Mouse (Mus musculus) adrenal gland, adult 2 months (tissue): ENCODE results near the gene Katnb1. TPM values are rescaled to one million over a fixed set of nuclear protein-coding genes. Genes with fewer than 3 reads are reported as not detected.
A peak's percentile ranks its signal among the peaks of the same experiment; 100 is the strongest.

Experiments
- DNase-seq: peaks from one replicate; pipeline ENCODE4 v3.0.0; 2021
- long read RNA-seq: library from polyadenylated mRNA; stranded (forward); transcript quantifications from one replicate; pipeline ENCODE4 v2.0.0, GENCODE M21; 2021
- polyA plus RNA-seq: library from polyadenylated mRNA; depleted of rRNA; stranded (reverse); fragments of >200 nt; gene quantifications from 2 replicates; pipeline ENCODE4 v1.2.3, GENCODE M21; 2012; rRNA removed
- total RNA-seq, 2 experiments: library from RNA; stranded (reverse); gene quantifications; 2 replicates each; pipeline ENCODE4 v1.2.3; 2021

Katnb1 gene
- total RNA-seq: 10 to 100 TPM; 11.0 to 17.7 TPM
- 18.9 and 19.1 TPM in 2 replicates for polyA plus RNA-seq
- long read RNA-seq, transcript Katnb1-201 (20 exons, 3,777 nt): major isoform, 25 of 30 reads
- long read RNA-seq, partial matches to known transcripts: 2 of 30 reads
- long read RNA-seq, other reads (novel, unspliced or antisense): 3 of 30 reads

DNA sequence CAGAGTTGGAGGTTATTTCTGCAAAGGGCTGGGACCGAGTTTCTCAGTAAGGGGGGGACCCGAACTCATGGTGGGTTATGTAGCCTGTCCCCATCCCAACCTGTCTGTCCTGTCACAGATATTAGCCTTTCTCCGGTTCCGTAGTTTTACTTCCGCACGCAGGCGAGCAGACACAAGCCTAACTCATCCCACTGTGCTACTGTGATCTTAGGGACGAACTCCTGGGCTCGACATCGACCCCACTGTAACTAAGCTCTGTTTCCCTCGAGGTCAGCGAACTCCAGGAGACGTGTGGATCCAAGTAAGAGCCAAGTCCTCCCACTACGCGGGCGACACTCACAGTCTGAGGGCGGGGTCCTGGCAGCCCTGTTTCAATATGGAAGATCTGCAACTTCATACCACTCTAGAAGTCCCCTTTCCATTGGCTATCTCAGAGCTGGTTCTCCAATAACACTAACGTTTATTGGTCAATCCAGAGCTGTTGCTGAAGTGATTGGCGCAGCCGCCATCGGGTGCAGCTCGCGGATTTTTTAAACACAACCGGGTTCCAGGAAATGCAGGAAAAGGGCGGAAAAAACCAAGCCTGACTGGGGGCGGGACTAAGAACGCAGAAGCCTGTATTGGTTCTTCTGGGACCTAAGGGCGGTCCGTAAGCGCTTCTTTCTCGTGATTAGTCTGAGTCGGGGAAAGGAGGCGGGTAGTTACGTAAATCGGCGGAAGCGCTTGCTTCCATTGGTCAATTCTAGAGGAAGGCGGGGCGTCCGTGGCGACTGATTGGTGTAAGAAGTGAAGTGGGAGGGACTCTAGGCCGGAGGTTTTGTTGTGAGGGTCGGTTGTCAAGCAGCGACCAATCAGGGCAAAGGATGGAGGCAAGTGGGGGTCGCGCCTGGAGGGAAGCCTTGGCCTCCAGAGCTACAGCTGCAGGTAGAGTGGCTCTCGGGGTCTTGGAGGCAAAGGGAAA is at the start of gene Katnb1:
Katnb1 (plus strand) TSS at position 806 of the 961 bp plus-strand sequence.
- DNase-seq: peak; percentile 99

DNA sequence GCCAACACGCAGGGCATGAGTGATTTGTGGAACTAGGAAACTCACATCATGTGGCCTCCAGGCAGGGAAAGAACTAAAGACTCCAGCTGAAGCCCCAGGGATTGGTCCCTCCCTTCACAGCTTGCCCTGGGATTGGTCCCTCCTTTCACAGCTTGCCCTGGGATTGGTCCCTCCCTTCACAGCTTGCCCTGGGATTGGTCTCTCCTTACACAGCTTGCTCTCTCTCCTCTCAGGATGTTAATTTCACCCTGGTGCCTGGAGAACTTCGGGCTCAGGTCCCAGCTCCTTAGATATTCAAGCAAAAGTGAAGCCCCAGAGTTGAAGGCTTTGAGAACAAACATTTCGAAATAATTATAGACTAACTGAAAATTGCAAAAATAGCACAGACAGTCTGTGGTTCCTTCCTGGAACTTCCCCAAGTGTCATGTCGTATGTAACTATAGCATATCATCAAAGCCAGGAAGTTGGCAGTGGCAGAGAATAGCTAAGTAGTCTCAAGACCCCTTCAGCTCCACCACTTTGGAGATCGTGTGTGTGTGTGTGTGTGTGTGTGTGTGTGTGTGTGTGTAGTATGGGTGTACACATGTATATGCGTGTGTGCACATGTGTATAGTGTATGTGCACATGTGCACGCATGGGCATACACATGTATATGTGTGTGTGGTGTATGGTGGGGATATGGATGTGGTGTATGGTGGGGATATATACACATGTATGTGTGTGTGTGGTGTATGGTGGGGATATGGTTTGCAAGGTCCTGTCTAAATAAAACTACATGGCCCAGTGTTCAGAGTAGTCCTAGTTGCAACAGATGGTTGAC is 43.7 kb upstream of the Katnb1 start:
- DNase-seq: peak; percentile 15

DNA sequence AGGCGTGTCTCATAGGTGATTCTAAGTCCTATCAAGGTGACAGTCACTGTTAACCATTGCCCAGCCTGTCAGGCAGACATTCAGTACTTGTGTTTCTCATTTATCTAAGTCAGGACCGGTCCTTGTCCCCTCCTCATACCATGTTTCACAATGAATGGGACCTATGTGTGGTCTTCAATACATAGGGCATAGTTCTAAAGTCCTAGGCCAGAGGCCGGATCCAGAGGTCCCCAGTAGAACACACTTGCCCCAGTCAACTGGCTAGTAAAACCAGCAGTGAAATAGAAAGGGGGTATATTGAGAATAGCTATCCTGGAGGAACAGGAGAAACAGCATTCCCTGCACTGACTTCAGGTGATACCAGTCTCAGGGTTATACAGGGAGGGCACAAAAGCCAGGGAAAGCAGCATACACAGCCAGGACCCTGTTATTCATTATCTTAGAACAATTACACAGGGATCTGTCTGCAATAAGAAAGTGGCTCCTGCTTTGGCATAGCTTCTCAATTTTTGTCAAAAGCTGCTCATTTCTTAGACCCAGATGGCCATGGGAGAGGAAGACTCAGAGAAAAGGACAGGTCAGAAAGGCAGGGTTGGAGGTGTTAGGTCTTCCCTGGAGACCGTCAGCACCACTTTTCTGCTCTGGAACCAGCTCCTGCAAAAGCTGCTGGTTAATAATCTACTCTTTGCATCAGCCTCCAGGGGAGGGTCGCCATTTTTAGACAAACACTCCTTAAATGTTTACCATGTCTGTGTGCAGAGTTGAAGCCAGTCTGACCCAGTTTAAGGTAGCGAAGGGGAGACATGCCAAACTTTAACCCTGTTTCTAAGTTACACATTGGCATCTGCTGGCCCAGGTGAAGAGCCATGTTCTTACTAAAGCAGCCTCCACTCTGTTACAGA is 38.9 kb upstream of the Katnb1 start:
- no peak for DNase-seq

DNA sequence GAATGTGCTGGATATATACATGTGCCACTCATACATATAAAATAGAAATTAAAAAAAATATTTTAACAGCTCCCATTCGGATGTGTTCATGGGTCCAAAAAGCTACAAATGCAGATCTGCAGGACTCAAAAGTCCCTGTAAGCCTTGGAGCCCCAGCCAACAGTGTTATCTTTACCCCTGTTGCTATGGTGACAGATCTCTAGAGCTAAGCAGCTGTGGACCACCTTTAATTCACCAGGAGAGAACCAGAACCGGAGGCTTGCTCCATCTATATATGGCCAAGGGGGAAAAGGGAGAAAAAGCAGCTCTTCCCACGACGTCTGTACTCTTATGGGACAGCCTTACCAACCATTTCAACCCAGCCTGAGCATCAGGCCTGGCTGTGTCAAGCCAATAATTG is 36.2 kb upstream of the Katnb1 start:
- no peak for DNase-seq

DNA sequence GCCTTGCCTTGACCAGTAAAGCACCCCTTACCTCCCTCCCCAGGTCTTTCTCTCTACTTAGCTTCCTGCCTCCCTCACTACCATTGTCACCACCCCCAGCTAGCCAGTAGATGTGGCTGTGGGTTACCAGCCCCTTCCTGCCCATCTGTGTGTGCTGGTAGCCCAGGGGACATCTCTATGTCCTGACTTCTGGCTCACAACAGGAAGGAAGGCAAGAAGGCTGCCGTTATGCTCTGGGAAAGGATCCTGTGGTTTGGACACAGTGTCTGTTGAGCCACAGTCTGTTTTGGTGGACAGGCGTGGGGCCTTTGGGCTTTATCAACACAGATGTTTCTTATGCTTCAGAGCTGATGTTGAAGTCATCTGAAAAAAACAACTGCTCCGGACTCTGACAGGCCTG is 34.0 kb upstream of the Katnb1 start:
- no peak for DNase-seq

DNA sequence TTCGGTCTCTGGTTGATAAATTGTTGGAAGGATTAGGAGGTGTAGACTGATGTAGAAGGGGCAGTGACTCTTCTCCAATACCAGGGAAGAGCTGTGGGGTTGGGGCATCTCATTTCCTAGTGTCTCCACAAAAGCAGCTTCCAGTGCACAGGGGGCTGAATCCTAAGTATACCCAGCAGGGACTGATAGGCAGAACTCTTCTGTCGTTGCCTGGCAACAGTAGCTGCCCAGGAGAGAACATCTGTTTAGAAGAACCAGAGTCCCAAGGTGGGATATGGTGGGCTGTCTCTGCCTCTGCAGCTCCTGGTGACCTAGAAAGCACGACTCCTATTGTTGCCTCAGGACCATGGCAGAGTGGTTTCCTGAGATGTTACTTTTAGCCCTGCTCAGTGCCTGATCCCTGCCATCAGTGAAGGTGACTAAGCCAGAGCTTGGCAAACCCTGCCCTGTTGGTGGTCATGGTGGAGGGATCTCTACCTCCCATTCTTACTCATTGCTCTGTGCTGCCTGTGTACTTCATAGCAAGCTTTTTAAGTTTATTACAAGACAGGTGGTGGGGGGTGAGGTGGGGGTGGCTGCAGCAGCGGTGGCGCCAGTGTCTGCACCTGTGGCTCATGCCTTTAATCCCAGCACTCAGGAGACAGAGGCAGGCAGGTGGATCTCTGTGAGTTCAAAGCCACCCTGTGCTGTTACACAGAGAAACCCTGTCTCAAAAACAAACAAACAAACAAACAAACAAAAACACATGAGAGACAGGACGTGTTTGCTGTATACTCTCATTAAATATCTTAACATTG is 32.9 kb upstream of the Katnb1 start:
- DNase-seq: no peak

DNA sequence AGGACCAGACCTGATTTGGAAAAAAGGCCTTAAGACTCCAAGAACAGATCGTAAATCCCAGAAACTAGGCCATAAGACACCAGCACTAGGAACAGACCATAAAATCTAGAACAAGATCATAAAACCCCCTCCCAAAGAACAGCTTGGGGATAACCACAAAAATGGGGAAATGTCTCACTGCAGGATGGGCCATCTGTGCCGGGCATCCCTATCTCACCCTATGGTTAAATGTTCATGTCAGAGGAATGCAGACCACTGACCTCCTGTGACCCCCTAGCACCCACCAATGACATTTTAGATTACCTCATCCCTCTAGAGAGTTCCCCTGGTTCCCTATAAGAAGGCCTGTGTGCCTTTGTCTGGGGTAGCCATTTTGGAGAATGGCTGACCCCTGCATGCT is 31.4 kb upstream of the Katnb1 start:
- no peak for DNase-seq

DNA sequence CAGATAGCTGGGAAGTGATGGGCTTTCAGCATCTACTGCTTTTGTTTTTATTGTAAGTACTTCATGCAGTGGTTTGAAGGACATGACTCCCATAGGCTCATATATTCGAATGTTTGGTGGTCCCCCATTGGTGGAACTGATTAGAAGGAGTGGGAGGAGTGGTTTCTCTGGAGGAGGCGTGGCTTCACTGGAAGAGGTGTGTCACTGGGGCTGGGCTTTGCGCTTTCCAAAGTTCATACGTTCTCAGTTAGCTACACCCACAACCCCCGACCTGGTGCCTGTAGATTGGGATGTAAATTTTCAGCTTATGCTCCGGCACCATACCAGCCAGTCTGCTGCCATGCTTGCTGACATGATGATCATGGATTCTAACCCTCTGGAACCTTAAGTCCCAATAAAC is 26.5 kb upstream of the Katnb1 start:
- DNase-seq: no peak

DNA sequence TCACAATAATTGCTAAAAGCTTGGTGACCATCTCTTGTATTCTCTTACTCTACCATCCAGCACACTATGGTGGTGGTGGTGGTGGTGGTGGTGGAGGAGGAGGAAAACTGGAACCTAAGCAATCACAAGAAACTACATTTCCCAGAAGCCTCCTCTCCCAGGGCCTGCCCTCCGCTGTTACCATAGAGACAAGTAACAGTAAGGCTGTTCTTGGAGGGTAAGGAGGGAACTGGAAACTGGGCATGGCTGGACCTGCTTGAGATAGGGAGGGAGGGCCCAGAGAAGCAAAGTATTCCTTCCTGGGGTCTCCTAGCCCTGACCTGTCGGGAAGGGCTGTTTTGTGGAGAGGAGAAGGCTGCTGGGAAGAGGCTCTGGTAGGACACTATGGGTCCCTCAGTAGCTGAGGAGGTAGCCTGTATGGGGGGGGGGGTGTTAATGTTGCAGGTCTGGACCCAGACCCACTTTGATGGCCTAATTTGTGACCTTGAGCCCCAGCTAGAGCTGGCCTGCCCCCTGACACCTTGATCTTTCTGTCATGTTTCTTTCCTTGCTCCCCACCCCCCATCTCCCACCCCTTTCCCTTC is 26.0 kb upstream of the Katnb1 start, which contains the start of gene Drc7:
Drc7 (plus strand) TSS at position 177 of the 584 bp plus-strand sequence.
- peak; percentile 8 for DNase-seq

DNA sequence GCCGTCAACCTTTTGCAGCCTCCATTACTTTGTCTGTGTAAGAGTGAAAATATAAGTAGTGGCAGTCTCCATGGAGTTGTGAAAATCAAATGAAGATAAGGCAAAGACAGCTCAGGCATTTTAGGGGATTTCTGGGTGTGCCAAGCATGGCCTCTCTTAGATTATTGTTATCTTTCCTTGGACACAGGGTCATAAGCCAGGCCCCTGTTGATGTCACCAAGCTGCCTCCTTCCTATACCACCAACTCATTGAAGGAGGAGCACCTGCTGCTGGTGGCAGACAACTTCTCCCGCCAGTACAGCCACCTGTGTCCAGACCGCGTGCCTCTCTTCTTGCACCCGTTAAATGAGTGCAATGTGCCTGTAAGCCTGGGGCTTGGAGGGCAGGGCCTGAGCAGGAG is 24.6 kb upstream of the Katnb1 start:
- DNase-seq: no peak

DNA sequence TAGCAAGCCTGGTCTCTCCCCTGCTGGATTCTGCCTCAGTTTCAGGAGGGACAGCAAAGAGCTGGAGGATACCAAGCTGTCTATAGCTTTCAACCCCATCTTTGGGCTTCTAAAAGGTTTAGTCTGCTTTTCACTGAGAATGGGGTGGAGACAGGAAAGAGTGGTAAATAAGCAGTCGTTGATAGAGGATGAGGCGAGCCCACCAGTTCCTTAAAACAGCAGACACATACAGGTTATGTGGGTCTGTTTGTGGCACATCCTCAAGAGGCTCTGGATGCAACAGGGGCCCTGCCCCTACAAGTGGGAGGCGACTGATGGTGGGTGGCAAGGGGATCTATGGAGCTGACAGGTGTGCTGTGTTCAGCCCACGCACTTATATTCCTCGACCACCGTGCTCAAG is 22.3 kb upstream of the Katnb1 start:
- no peak for DNase-seq

DNA sequence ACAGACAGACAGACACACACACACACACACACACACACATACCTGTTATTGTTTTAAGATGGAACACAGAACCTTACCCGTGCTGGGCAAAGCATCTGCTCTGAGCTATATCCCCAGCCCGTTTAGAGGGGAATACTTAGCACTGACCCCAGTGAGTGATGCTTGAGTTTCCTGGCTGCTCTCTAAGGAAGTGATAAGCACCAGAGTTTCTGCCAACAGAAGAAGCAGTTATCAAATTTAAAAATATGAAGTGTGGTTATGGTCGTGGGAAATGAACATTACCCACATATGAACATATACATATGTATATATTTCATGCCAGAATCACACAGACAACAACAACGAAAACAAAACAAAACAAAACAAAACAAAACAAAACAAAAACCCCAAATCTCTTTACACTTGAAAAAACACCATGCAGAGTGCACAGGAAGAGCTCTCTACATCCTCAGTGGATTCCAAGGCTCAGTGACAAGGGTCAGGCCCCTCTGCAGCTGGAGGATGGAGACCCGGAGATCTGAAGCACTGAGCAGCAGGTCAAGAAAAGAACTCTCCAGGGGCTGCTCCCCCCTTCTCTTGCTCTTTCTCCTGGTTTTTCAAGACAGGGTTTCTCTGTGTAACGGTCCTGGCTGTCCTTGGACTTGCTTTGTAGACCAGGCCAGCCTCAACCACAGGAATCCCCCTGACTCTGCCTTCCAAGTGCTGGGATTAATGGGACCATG is 21.0 kb upstream of the Katnb1 start:
- no peak for DNase-seq

DNA sequence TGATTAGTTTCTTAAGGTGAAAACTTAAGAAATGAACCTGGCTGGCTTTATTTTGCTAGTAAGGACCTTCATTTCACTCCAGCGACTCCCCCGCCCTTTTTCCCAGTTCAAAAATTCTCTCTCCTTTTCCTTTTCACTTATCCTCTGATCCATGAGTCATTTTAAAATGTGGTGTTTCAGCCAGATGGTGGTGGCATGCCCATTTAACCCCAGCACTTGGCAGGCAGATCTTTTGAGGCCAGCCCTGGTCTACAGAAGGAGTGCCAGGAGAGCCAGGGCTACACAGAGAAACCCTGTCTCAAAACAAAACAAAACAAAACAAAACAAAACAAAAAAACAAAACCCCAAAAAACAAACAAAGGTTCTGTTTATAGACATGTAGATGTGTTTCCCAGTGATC is 16.5 kb upstream of the Katnb1 start:
- DNase-seq: peak; percentile 26

DNA sequence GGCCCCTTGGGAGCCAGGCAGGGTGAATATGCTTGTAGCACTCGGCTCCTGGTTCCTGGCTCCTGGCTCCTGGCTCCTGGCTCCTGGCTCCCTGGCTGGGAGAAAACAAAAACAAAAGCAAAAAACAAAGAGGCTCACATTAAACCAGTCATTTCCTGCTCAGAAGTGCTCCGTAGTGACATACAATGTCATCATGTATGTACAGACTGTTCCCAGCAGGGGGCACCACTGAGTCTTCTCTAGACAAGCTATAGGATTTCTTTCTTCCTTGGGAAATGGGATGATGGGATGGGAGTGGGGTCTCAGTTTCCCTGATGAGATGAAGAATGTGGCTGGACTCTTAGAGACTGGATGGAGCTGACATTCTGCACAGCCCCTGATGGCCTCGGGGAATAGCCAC is 13.4 kb upstream of the Katnb1 start:
- DNase-seq: peak; percentile 47

DNA sequence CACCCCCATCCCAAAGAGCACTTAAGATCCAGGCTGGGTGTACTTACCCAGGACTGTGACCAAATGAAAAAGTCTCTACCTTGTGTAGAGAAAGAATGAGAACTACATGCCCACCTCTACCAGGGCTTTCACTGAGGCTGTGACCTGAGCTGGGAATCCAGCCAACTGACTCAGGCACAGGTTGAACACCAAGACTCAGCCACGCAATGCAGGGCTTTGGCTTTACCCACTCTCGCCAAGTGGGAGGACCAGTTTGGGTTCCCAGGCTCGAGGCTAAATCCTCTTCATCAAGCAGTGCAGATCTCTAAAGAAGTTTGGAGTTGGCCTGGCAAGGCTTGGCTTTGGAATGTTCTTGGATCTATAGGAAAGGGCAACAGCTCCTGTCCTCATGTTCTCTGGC is 5.5 kb upstream of the Katnb1 start:
- DNase-seq: no peak

DNA sequence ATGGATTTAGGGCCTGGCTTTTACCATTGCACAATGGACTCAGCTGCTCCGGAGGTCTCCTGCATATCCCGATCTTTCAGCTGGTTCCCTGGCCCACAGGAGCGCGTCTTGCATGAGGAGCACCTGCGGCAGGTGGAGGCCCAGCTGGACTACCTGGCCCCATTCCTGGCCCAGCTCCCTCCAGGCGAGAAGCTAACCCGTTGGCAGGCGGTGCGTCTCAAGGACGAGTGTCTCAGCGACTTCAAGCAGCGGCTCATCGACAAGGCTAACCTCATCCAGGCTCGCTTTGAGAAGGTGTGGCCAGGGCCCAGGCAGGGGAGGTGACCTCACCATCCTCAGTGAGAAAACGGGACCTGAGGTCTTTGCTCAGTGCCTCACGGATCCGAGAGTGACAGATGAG is 4.8 kb upstream of the Katnb1 start:
- peak; percentile 50 for DNase-seq

DNA sequence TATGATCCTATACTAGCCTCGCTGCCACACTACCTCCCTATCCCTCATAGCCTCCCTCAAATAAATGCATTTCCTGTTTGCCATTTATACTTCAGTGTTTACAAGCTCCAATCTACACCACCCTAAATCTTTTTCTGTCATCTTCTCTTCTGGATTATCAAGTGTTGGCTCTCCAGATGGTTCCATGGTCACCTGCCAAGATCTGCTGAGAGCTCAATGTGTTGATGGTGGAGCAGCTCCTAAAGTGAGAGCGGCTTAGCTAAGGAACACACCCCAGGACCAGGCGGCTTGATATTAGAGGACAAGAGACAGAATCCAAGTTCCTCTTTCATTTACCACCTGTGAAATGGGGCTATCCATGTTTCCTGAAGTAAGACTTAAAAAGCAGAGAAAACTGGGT is 2.9 kb upstream of the Katnb1 start:
- no peak for DNase-seq

DNA sequence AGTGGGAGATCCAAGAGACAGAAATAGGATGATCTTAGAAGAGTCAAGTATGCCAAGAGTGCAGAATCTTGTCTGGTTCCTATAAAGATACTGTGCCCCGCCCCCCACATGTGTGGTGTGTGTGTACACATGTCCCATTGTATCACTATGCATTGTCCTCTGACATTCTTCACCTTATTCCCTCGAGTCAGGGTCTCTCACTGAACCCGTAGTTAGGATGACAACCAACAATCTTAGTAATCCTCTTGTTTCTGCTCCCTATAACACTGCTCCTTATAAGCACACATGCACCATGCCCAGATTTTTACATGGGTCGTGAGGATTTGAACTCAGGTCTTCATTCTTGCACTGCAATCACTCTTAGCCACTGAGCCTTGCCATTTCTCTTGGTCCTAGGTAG is 1.7 kb upstream of the Katnb1 start:
- DNase-seq: no peak

DNA sequence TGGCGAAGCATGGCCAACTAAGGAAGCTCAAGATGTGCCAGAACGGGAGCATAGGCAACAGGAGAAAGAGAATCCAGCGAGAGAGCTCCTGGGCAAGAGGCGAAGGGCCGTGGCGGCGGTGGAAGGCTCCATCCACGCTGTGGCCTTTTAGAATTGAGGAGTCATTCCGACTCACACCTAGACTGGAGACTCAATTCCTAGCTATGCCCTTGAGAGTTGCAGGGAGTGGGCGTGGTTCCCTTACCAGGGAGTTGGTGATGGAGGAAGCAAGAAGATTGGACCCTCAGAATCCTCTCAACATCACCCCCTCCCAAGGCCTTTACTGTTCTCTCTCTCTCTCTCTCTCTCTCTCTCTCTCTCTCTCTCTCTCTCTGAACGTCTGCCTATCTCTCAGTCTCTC is 664 bp downstream of the Katnb1 start:
- DNase-seq: peak; percentile 54

DNA sequence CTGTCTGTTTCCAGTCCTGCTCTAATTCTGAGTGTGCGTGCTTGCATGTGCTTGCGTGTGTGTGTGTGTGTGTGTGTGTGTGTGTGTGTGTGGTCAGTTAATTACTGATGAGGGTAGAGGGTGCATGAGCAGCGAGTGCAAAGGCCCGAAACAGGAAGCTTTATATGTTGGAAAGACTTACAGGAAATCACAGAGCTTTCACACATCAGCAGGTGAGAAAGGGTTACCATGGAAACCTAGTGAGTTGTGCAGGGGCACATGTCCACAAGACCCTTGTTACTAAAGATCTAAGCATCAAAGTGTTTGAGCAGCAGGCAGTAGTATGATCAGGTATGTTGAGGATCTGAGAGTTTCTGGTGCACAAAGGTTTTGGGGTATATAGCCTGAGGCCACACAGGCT is 3.3 kb downstream of the Katnb1 start:
- DNase-seq: no peak
